Mouse (Mus musculus): Measurements from ENCODE around the gene Bcat2.

DNA sequence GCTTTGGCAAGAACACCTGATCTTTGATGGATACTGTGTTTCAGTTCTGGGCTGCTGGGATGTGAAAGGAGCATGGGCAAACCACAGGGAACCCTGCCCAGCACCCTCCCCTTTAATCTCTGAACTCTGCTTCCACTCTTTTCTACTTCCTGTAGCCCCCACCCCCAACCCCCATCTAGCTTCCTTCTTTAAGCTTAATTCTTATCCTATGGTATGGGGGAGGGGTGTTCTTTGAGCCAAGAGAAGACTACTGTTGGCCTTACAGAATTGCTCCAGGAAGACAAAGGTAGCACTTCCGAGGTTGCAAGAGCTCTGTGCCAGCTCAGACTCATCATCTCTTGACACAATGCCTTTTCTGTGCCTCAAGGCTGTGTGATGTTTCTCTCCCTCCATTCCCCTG lies 2.0 kb downstream of the Bcat2 start:
- TF ChIP-seq POLR2A (IDR thresholded peaks at IDR 0.05; ENCODE audit: borderline replicate concordance, low read depth, low read length) (no peak), CTCF (IDR thresholded peaks at IDR 0.05; ENCODE audit: low read depth, low read length) (no peak)

Data from bone marrow macrophage, adult 2 months (primary cell).